Mouse (Mus musculus) CH12.LX (cell line): ENCODE data around the gene Phc2. TPM values are rescaled to one million over a fixed set of nuclear protein-coding genes. Genes with fewer than 3 reads are reported as not detected.

Experiments used
- DNase-seq: peaks from one replicate; pipeline ENCODE4 v3.0.0-alpha.2; 2013; ENCODE audit errors: extremely low read depth
- H3K27ac ChIP-seq: 2 replicates; pipeline ENCODE4 v1.5.1; 2012; ENCODE audit warnings: low read depth, mild to moderate bottlenecking, control low read depth, moderate library complexity; ENCODE audit not compliant: insufficient read depth
- H3K27me3 ChIP-seq: replicated peaks from 2 replicates; pipeline ENCODE3; 2012; ENCODE audit warnings: inconsistent platforms
- H3K36me3 ChIP-seq, 2 experiments: replicated peaks in 1 of 2; 2 replicates each; pipeline versions ENCODE3 to v1.6.1; 2012; ENCODE audit warnings: inconsistent platforms in 1 of 2, low read length in 1 of 2, mild to moderate bottlenecking in 1 of 2, mixed read lengths in 1 of 2, moderate library complexity in 1 of 2; ENCODE audit not compliant: control insufficient read depth in 1 of 2, insufficient read depth in 1 of 2
- H3K4me1 ChIP-seq, 2 experiments: 2 replicates each; pipeline ENCODE4 v1.6.1; 2012; ENCODE audit warnings: inconsistent platforms in 1 of 2, moderate library complexity in 1 of 2; ENCODE audit not compliant: insufficient read depth in 2 of 2, control insufficient read depth in 1 of 2
- H3K4me2 ChIP-seq: 2 replicates; pipeline ENCODE4 v1.6.1; 2012; ENCODE audit warnings: low read depth, mild to moderate bottlenecking, control low read depth; ENCODE audit not compliant: poor library complexity, insufficient read depth, severe bottlenecking
- H3K4me3 ChIP-seq, 3 experiments: fragments of 150-350 bp in 1 of 3; sonication (generic) in 1 of 3; replicated peaks in 1 of 3; 2 replicates each; pipeline versions ENCODE3 to v1.5.1; 2011 to 2012; ENCODE audit warnings: low read depth in 2 of 3, low read length in 2 of 3, mild to moderate bottlenecking in 2 of 3, moderate library complexity in 2 of 3, control low read depth in 1 of 3, improper control_type of control experiment in 1 of 3, inconsistent platforms in 1 of 3, mixed read lengths in 1 of 3; ENCODE audit not compliant: poor library complexity in 1 of 3
- H3K79me2 ChIP-seq: replicated peaks from 2 replicates; pipeline ENCODE4 v1.6.1; 2012; ENCODE audit warnings: mild to moderate bottlenecking, moderate library complexity; ENCODE audit not compliant: control insufficient read depth, poor library complexity, insufficient read depth, severe bottlenecking; ENCODE audit errors: extremely low read depth
- H3K9ac ChIP-seq: 2 replicates; pipeline ENCODE4 v1.6.1; 2012; ENCODE audit warnings: low read depth, mild to moderate bottlenecking, control low read depth, moderate library complexity; ENCODE audit not compliant: insufficient read depth
- H3K9me3 ChIP-seq: replicated peaks from 2 replicates; pipeline ENCODE3; 2012; ENCODE audit warnings: low read length, inconsistent platforms, mixed read lengths
- BHLHE40 ChIP-seq: IDR thresholded peaks from 2 replicates; pipeline ENCODE4 v1.6.1; 2011; ENCODE audit warnings: mild to moderate bottlenecking, low read depth, low read length, improper control_type of control experiment
- CHD2 ChIP-seq: IDR thresholded peaks from 2 replicates; pipeline ENCODE4 v1.6.1; 2011; ENCODE audit warnings: low read length, improper control_type of control experiment
- CTCF ChIP-seq, 2 experiments: IDR thresholded peaks in 1 of 2; conservative IDR thresholded peaks in 1 of 2; 2 replicates each; pipeline ENCODE4 v1.5.1; 2011 to 2012; ENCODE audit warnings: low read depth in 2 of 2, low read length in 2 of 2, improper control_type of control experiment in 1 of 2, inconsistent platforms in 1 of 2, mild to moderate bottlenecking in 1 of 2, moderate library complexity in 1 of 2
- E2F4 ChIP-seq: IDR thresholded peaks from 2 replicates; pipeline ENCODE4 v1.6.1; 2011; ENCODE audit warnings: low read depth, low read length, improper control_type of control experiment; ENCODE audit not compliant: insufficient replicate concordance
- ELF1 ChIP-seq: IDR thresholded peaks from 2 replicates; pipeline ENCODE4 v1.6.1; 2014; ENCODE audit warnings: low read depth, mild to moderate bottlenecking, inconsistent platforms, low read length, improper control_type of control experiment
- EP300 ChIP-seq: IDR thresholded peaks from 2 replicates; pipeline ENCODE4 v1.6.1; 2011; ENCODE audit warnings: low read length, improper control_type of control experiment
- ETS1 ChIP-seq: conservative IDR thresholded peaks from 2 replicates; pipeline ENCODE4 v1.6.1; 2012; ENCODE audit warnings: low read depth, mild to moderate bottlenecking, inconsistent platforms, low read length, improper control_type of control experiment, moderate library complexity
- HCFC1 ChIP-seq: IDR thresholded peaks from 2 replicates; pipeline ENCODE4 v1.6.1; 2012; ENCODE audit warnings: low read depth, mild to moderate bottlenecking, inconsistent platforms, low read length, improper control_type of control experiment
- IRF4 ChIP-seq: IDR thresholded peaks from 2 replicates; pipeline ENCODE4 v1.6.1; 2014; ENCODE audit warnings: low read depth, mild to moderate bottlenecking, inconsistent platforms, low read length, improper control_type of control experiment
- JUN ChIP-seq: IDR thresholded peaks from 2 replicates; pipeline ENCODE4 v1.6.1; 2011; ENCODE audit warnings: low read depth, mild to moderate bottlenecking, low read length, improper control_type of control experiment, moderate library complexity; ENCODE audit not compliant: insufficient read depth
- KAT2A ChIP-seq: IDR thresholded peaks from 2 replicates; pipeline ENCODE4 v1.6.1; 2012; ENCODE audit warnings: low read length, improper control_type of control experiment, inconsistent platforms; ENCODE audit not compliant: insufficient replicate concordance
- MAFK ChIP-seq: IDR thresholded peaks from 2 replicates; pipeline ENCODE4 v1.6.1; 2011; ENCODE audit warnings: low read length, improper control_type of control experiment; ENCODE audit not compliant: insufficient replicate concordance
- MAX ChIP-seq: IDR thresholded peaks from 2 replicates; pipeline ENCODE4 v1.6.1; 2011; ENCODE audit warnings: low read length, improper control_type of control experiment
- MXI1 ChIP-seq: IDR thresholded peaks from 2 replicates; pipeline ENCODE4 v1.6.1; 2011; ENCODE audit warnings: mild to moderate bottlenecking, low read depth, low read length, improper control_type of control experiment
- NELFE ChIP-seq: IDR thresholded peaks from 2 replicates; pipeline ENCODE4 v1.6.1; 2011; ENCODE audit warnings: low read depth, low read length, improper control_type of control experiment
- POLR2AphosphoS2 ChIP-seq: IDR thresholded peaks from 2 replicates; pipeline ENCODE4 v1.6.1; 2011; ENCODE audit warnings: low read depth, low read length, improper control_type of control experiment
- RAD21 ChIP-seq: IDR thresholded peaks from 2 replicates; pipeline ENCODE4 v1.6.1; 2011; ENCODE audit warnings: low read depth, mild to moderate bottlenecking, low read length, improper control_type of control experiment, moderate library complexity
- RCOR1 ChIP-seq: conservative IDR thresholded peaks from 2 replicates; pipeline ENCODE4 v1.6.1; 2012; ENCODE audit warnings: low read depth, mild to moderate bottlenecking, inconsistent platforms, low read length, improper control_type of control experiment
- SIN3A ChIP-seq: IDR thresholded peaks from 2 replicates; pipeline ENCODE4 v1.6.1; 2012; ENCODE audit warnings: low read length, improper control_type of control experiment, inconsistent platforms
- SMC3 ChIP-seq: IDR thresholded peaks from 2 replicates; pipeline ENCODE4 v1.6.1; 2011; ENCODE audit warnings: low read depth, low read length, improper control_type of control experiment
- TBP ChIP-seq: conservative IDR thresholded peaks from 2 replicates; pipeline ENCODE4 v1.6.1; 2011; ENCODE audit warnings: low read depth, low read length, improper control_type of control experiment
- UBTF ChIP-seq: IDR thresholded peaks from 2 replicates; pipeline ENCODE4 v1.6.1; 2012; ENCODE audit warnings: low read depth, mild to moderate bottlenecking, inconsistent platforms, low read length, improper control_type of control experiment, moderate library complexity
- USF1 ChIP-seq: IDR thresholded peaks from 2 replicates; pipeline ENCODE4 v1.6.1; 2014; ENCODE audit warnings: low read depth, mild to moderate bottlenecking, inconsistent platforms, low read length, improper control_type of control experiment
- ZC3H11A ChIP-seq: IDR thresholded peaks from 2 replicates; pipeline ENCODE4 v1.6.1; 2012; ENCODE audit warnings: low read depth, mild to moderate bottlenecking, inconsistent platforms, low read length, improper control_type of control experiment
- ZMIZ1 ChIP-seq: IDR thresholded peaks from 2 replicates; pipeline ENCODE4 v1.6.1; 2012; ENCODE audit warnings: low read depth, mild to moderate bottlenecking, inconsistent platforms, low read length, improper control_type of control experiment
- ZNF384 ChIP-seq: IDR thresholded peaks from 2 replicates; pipeline ENCODE4 v1.6.1; 2012; ENCODE audit warnings: low read depth, low read length, improper control_type of control experiment, inconsistent platforms
- dilution Hi-C: fragments of 300-500 bp; cut with MboI; formaldehyde crosslinking; loops from 2 replicates; pipeline ENCODE4 v1.14.3; 2020; ENCODE audit warnings: low sequenced_read_pairs; ENCODE audit not compliant: extremely low pct_unique_long_range_greater_than_20kb, extremely low pct_ligation_motif_present
- in situ Hi-C: fragments of 300-500 bp; cut with MboI; formaldehyde crosslinking; loops from 3 replicates; pipeline ENCODE4 v1.14.3; 2019; ENCODE audit warnings: low sequenced_read_pairs, low pct_ligation_motif_present, low pct_unique_long_range_greater_than_20kb, mixed read lengths
- polyA plus RNA-seq: library from polyadenylated mRNA; unstranded; fragments of >175 nt; gene quantifications from 2 replicates; pipeline ENCODE4 v1.2.1, GENCODE M21; 2012; ENCODE audit warnings: low read depth; ENCODE audit not compliant: insufficient read length
- total RNA-seq, 2 experiments: library from RNA; depleted of rRNA; stranded (reverse); fragments of 300-350 nt in 1 of 2; fragments of >200 nt in 1 of 2; gene quantifications; 2 replicates each; pipeline ENCODE4 v1.2.3; 2012 to 2014

The Phc2 gene
- total and polyA plus RNA-seq, 3 experiments, result 24.1 to 53.2 (median 29.6) TPM

DNA sequence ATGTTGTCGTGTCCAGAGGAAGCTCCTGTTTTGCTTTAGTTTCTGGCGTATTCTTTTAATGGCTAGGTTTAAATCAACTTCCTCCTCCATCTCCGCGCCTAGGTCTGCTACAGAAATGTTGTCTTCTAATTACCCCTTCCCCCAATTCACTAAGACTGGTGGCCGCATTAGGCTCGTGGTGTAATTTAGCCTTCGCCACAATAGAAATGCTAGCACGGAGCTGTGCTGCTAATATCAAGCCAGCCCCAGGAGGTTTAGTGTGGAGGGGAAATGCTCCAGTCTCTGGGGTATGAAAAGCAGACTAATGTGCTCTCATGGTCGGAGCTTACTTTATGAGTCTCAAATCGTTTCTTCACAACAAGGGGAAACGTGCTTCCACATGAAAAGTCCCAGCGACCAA is 944 bp downstream of the Phc2 start:
- Histone ChIP-seq H3K9me3 (no peaks in the 10 kb centered on the region), H3K9ac (no peak overlapping the region; the same call in 1 of the 2 replicates), H3K4me1 (peaks cover 0 to 45% of the 10 kb centered on the region in 2 experiments; a peak in 2 of 4 replicates), H3K27me3 (peaks cover 6% of the 10 kb centered on the region), H3K27ac (no peak overlapping the region), H3K79me2 (no peaks in the 10 kb centered on the region), H3K36me3 (no peaks in the 10 kb centered on the region), H3K4me3 (peak overlapping the region; percentile 47 to 72 (median 63)), H3K4me2 (peak overlapping the region; percentile 96)
- TF ChIP-seq USF1 (no peak), IRF4 (no peak), RCOR1 (no peak), BHLHE40 (no peak), NELFE (no peak), ETS1 (no peak), CHD2 (no peak), MAX (no peak), E2F4 (no peak), JUN (no peak), ZNF384 (no peak), EP300 (no peak), TBP (no peak), ZC3H11A (no peak), MAFK (no peak), SMC3 (no peak)
- in situ Hi-C loops, result loop anchor here (5.0 kb wide), 1 partner anchor 37 kb away; no protein-coding TSS in a partner anchor
- no peak for DNase-seq
- dilution Hi-C loops, result no loop called here

DNA sequence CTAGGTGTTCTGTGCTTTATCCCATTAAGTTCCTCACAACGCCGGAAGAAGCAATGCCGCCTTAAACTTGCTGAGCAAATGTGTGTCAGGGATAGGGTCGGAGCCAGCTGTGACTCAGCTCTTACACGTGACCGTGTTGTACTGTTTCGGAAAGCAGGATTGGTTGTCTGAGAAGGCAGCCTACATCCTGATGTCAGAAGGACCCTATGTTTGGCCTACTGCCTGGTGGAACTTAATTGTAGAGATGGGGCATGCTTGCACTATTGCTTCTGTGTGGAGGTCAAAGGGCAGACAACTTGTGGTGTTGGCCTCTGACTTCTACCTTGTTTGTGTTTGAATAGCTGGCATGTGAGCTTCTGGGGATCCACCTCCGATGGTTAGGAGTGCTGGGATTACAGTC is 5.7 kb downstream of the Phc2 start:
- Histone ChIP-seq H3K4me1 (peaks cover 26 to 82% of the 10 kb centered on the region in 2 experiments), H3K4me3 (no peak overlapping the region), H3K27me3 (no peaks in the 10 kb centered on the region), H3K79me2 (no peaks in the 10 kb centered on the region), H3K27ac (no peak overlapping the region), H3K4me2 (no peak overlapping the region), H3K36me3 (no peaks in the 10 kb centered on the region), H3K9ac (no peak overlapping the region), H3K9me3 (no peaks in the 10 kb centered on the region)
- TF ChIP-seq RCOR1, result no peak
- TF ChIP-seq MAX, result no peak
- TF ChIP-seq NELFE, result no peak
- no peak for TF ChIP-seq KAT2A
- no peak for TF ChIP-seq ETS1
- TF ChIP-seq SIN3A, result no peak
- no peak for TF ChIP-seq ELF1
- TF ChIP-seq POLR2AphosphoS2, result no peak
- TF ChIP-seq BHLHE40, result no peak
- no peak for TF ChIP-seq UBTF
- TF ChIP-seq ZMIZ1, result no peak
- no peak for TF ChIP-seq MXI1
- TF ChIP-seq RAD21, result no peak
- no peak for TF ChIP-seq HCFC1
- TF ChIP-seq IRF4, result no peak
- no peak for TF ChIP-seq ZNF384
- TF ChIP-seq CTCF (conservative IDR thresholded peaks at IDR 0.05 in 1 of 2, IDR thresholded peaks at IDR 0.05 in 1 of 2; ENCODE audit: low read depth in 2 of 2, low read length in 2 of 2), result no peak
- TF ChIP-seq E2F4, result no peak
- DNase-seq, result no peak
- dilution Hi-C loops (no loop called here), in situ Hi-C loops (no loop called here)
